Mouse (Mus musculus) heart, embryonic 11.5 days (tissue): Measurements from ENCODE around the gene Cblb. TPM values are rescaled to one million over a fixed set of nuclear protein-coding genes. Genes with fewer than 3 reads are reported as not detected.

Source experiments
- ATAC-seq: fragments of 200-750 bp; cut with Nextera tagmentation; replicated peaks from 2 replicates; pipeline ENCODE4 v1.8.0; 2017; ENCODE audit warnings: moderate library complexity; ENCODE audit not compliant: insufficient number of reproducible peaks, low FRiP score, low TSS enrichment
- H3K27ac ChIP-seq: fragments of 300-500 bp; sonication (generic); 2 replicates; pipeline ENCODE4 v1.5.1; 2014; ENCODE audit warnings: mild to moderate bottlenecking, low read depth, low read length
- H3K27me3 ChIP-seq: fragments of 300-500 bp; sonication (generic); 2 replicates; pipeline ENCODE4 v1.6.1; 2014; ENCODE audit warnings: mild to moderate bottlenecking, low read length, mixed read lengths; ENCODE audit not compliant: control insufficient read depth, insufficient read depth
- H3K36me3 ChIP-seq: fragments of 300-500 bp; sonication (generic); 2 replicates; pipeline ENCODE4 v1.6.1; 2014; ENCODE audit warnings: mild to moderate bottlenecking, low read length, moderate library complexity, mixed read lengths; ENCODE audit not compliant: control insufficient read depth, insufficient read depth
- H3K4me1 ChIP-seq: fragments of 300-500 bp; sonication (generic); 2 replicates; pipeline ENCODE4 v1.6.1; 2014; ENCODE audit warnings: low read length; ENCODE audit not compliant: control insufficient read depth, insufficient read depth
- H3K4me2 ChIP-seq: fragments of 300-500 bp; sonication (generic); 2 replicates; pipeline ENCODE4 v1.6.1; 2014; ENCODE audit warnings: mild to moderate bottlenecking, moderate library complexity
- H3K4me3 ChIP-seq: fragments of 300-500 bp; sonication (generic); 2 replicates; pipeline ENCODE4 v1.5.1; 2014; ENCODE audit warnings: low read depth, low read length
- H3K9ac ChIP-seq: fragments of 300-500 bp; sonication (generic); 2 replicates; pipeline ENCODE4 v1.6.1; 2014; ENCODE audit warnings: mild to moderate bottlenecking, low read depth, low read length, moderate library complexity
- H3K9me3 ChIP-seq: fragments of 300-500 bp; sonication (generic); replicated peaks from 2 replicates; pipeline ENCODE4 v1.6.1; 2016; ENCODE audit warnings: low read length; ENCODE audit not compliant: control insufficient read depth
- WGBS: fragments of 180-500 bp; shearing (Covaris S2); extraction: QIAGEN DNeasy Blood & Tissue Kit; methylation state at CpG from one replicate; pipeline ENCODE4 v1.1.7; 2014; ENCODE audit not compliant: insufficient replicate concordance; 5-methylcytosine and 5-hydroxymethylcytosine counted together
- polyA plus RNA-seq: library from polyadenylated mRNA; unstranded; fragments of >200 nt; fragmentation: Nextera tagmentation; extraction: Ambion mirVana; gene quantifications from 2 replicates; pipeline ENCODE4 v1.2.1, GENCODE M21; 2014

The Cblb gene
- polyA plus RNA-seq, 1 experiment from 2014 or later: 15.3 TPM

DNA sequence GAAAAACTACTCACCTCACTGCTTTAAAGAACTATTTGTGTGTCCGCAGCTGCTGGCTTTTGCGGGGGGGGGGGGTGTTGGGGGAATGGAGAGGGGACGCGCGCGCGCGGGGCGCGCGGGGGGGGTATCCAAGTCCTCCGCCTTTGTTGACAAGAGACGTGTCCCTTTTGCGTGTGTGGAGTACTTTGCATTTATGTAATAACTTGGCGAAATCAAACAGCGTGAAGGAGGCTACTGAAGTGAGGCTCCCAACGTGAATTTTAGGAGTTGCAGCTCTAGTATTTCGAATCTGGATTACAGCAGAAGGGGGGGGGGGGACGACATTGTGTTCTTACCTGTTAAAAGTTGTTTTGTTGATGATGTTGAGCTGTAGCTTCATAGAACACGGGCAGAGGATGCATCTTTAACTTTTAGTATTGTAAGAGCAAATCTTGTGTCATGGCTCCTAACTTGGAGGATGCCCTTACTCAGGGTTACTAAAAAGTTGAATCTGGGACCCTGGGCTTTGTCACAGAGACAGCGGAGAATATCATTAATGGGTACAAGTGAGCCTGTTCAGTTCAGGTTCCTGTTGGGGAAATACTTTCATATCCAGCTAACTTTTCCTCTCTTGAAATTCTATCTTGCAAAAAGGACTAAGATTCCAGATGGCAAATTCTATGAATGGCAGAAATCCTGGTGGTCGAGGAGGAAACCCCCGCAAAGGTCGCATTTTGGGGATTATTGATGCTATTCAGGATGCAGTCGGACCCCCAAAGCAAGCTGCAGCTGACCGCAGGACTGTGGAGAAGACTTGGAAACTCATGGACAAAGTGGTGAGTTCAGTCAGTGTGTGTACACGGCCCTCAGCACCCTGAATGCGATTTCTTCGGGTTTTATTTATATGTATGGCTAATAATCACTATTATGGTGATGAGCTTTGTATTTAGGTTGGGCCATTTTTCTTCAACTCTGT lies 1.6 kb downstream of the Cblb start:
- H3K9me3 ChIP-seq: no peaks in the 10 kb centered on the region
- WGBS: 22% methylated on average over 29 of the region's 29 CpGs
- H3K4me3 ChIP-seq: peak overlapping the region; percentile 92
- H3K4me2 ChIP-seq: peak overlapping the region; percentile 69
- no peaks in the 10 kb centered on the region for H3K27me3 ChIP-seq
- peaks cover 3% of the 10 kb centered on the region for H3K36me3 ChIP-seq
- no peak for ATAC-seq
- peaks cover 17% of the 10 kb centered on the region for H3K4me1 ChIP-seq
- H3K9ac ChIP-seq: peak overlapping the region; percentile 94
- peak overlapping the region; percentile 91; the same call in 1 of the 2 replicates for H3K27ac ChIP-seq

DNA sequence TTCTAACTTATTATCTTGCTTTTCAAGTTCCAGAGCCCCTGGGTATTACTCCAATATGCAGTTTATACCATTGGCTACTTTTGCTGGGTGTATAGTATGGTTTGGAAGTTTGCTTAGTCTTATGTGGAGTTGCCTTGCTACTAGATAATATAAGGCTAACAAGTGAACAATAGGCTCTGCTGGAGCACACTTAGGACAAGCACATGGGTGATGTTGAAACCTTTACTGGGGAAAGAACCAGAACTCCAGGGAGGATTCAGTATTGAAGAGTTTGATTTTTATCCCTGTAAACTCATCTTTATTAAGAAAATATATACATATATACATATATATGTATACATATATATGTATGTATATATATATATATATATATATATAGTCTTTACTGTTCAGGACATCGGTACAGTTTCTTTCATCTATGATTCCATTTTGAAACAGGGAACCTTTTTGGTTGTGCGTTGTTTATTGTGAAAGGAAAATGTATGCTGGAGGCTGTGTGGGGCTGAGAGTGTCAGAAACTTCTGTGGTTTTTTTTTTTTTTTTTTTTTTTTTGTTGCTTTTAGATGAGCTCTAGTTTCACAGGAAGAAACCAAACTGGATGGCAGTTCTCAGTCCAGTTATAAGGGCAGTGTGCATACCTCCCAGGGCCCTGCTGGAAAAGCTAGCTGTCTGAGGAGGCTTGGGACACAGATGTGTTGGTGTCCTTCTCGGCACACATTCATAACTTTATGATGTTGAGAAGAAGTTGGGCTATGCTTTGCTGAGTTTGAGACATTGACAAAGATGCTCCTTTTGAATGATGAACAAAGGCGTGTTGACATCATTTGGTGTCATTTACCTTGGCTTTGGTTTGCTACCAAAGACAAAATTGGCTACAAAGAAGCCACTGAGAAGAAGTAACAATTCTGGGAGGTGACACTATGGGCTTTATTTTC lies 2.6 kb downstream of the Cblb start:
- H3K4me3 ChIP-seq: 0 out of 2 replicates have a peak overlapping the region, but pooled peaks have one; percentile 92
- H3K27me3 ChIP-seq: no peaks in the 10 kb centered on the region
- 91% methylated on average over 4 of the region's 4 CpGs for WGBS
- peaks cover 3% of the 10 kb centered on the region for H3K36me3 ChIP-seq
- H3K27ac ChIP-seq: no peak overlapping the region
- H3K4me2 ChIP-seq: peak overlapping the region; percentile 69
- peaks cover 17% of the 10 kb centered on the region for H3K4me1 ChIP-seq
- no peaks in the 10 kb centered on the region for H3K9me3 ChIP-seq
- ATAC-seq: no peak
- no peak overlapping the region for H3K9ac ChIP-seq

DNA sequence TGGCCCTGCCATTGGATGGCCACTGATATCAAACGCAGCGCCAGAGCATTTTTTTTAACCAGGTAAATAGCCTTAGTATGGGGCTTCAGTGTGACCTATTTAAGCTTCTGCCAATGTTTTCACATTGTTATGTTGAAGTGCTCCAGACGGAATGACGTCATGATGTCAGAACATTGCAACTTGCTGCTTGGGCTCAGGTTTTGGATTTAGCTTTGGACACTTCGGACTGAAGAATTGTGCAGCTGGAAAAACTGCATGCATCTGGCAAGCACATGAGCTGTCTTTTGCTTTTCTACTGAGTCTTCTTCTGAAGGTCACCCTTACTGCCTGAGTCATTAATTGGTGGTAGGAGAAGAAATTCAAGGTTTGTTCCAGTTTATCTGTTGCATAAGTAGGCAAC lies 3.3 kb downstream of the Cblb start:
- peaks cover 17% of the 10 kb centered on the region for H3K4me1 ChIP-seq
- WGBS: 79% methylated on average over 5 of the region's 5 CpGs
- no peak overlapping the region for H3K9ac ChIP-seq
- no peak overlapping the region; the same call in 1 of the 2 replicates for H3K4me2 ChIP-seq
- no peak overlapping the region for H3K4me3 ChIP-seq
- H3K36me3 ChIP-seq: peaks cover 3% of the 10 kb centered on the region
- H3K27me3 ChIP-seq: no peaks in the 10 kb centered on the region
- no peak for ATAC-seq
- H3K9me3 ChIP-seq: no peaks in the 10 kb centered on the region
- H3K27ac ChIP-seq: no peak overlapping the region

DNA sequence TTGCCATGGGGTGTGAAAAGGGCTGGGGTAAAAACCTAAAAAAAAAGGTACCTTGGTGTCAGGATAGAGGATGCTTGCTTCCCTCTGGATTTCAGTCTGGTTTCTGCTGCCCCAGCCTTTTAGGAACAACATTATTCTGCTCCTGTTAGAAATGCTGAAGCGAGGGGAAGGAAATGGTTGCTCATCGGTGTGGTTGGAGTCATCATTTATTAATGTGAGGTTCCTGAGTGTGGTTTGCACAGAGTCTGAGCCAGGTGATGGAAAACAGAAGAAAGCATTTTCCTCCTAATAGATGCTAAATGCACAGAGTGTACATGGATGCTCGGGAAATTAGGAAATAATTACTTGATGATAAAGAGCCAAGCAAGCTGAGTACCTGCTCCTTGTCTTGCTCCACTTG lies 5.3 kb downstream of the Cblb start:
- Histone ChIP-seq H3K36me3 (peaks cover 3% of the 10 kb centered on the region), H3K27ac (no peak overlapping the region), H3K4me2 (no peak overlapping the region), H3K9ac (no peak overlapping the region), H3K27me3 (no peaks in the 10 kb centered on the region), H3K9me3 (no peaks in the 10 kb centered on the region), H3K4me3 (no peak overlapping the region), H3K4me1 (peaks cover 13% of the 10 kb centered on the region)
- no peak for ATAC-seq
- 91% methylated on average over 3 of the region's 3 CpGs for WGBS

DNA sequence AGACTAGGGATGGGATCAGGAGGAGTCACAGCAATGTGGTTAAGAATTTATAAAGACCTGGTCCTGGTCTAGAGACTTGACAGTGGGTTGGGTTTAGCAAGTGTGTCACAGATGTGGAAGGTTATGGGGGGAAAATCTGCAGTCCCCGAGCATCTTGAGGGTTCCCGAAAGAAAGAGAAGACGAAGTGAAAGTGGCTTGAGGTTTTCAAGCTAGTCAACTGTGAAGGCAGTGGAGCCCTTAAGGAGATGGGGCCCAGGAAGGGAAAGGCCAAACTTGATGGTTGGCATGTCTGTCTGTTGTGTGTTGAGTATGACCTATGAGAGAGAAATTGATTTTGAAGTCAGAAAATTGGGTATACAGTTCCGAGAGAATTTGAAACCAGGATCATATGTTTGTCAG lies 7.3 kb downstream of the Cblb start:
- Histone ChIP-seq H3K4me2 (no peak overlapping the region), H3K9ac (no peak overlapping the region), H3K36me3 (peaks cover 3% of the 10 kb centered on the region), H3K4me3 (no peak overlapping the region), H3K27ac (no peak overlapping the region), H3K4me1 (peaks cover 13% of the 10 kb centered on the region), H3K9me3 (no peaks in the 10 kb centered on the region), H3K27me3 (no peaks in the 10 kb centered on the region)
- ATAC-seq: no peak
- WGBS: 93% methylated on average over 4 of the region's 4 CpGs

DNA sequence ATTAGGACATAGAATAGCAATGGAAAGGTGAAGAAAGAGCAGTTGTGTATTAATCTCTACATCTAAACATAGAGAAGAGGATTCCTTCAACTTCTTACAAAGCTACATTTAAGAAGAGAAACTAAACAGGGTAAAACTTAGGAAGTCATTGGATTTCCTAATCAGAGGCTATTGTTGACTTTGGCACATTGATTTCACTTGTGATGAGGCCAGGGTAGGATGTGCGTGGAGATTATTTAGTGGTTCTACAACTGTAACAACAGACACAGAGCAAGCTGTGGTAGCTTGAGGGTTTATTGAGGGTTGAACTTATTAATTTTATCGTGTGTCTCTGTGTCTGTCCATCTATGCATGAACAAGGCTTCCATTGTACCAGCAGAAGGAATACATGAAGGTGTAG lies 7.8 kb downstream of the Cblb start:
- Histone ChIP-seq H3K27me3 (no peaks in the 10 kb centered on the region), H3K36me3 (peaks cover 3% of the 10 kb centered on the region), H3K9ac (no peak overlapping the region), H3K27ac (no peak overlapping the region), H3K4me1 (peaks cover 13% of the 10 kb centered on the region), H3K9me3 (no peaks in the 10 kb centered on the region), H3K4me3 (no peak overlapping the region), H3K4me2 (no peak overlapping the region)
- 91% methylated on average over 2 of the region's 2 CpGs for WGBS
- no peak for ATAC-seq

DNA sequence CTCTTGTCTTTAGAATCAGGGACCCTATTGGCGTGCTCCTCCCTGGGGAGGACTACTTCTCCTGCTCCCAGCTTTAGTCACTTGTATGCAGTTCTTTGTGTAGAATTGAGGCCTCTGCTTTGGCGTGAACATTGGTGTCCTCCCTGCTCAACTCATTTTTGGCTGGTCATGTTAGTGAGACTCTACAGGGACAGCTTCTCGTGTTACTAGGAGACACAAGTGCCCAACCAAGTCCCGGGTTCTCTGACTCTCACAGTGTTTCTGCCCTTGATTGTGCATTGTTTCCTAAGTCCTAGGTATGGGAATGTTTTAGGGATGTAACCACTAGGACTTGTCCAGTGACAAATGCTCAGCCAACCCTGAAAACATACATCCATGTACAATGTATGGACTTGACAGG lies 9.9 kb downstream of the Cblb start:
- Histone ChIP-seq H3K27me3 (no peaks in the 10 kb centered on the region), H3K36me3 (no peaks in the 10 kb centered on the region), H3K27ac (no peak overlapping the region), H3K4me1 (peaks cover 4% of the 10 kb centered on the region; the same call in 1 of the 2 replicates), H3K9ac (no peak overlapping the region), H3K4me3 (no peak overlapping the region), H3K4me2 (no peak overlapping the region), H3K9me3 (no peaks in the 10 kb centered on the region)
- WGBS: 66% methylated on average over 4 of the region's 4 CpGs
- no peak for ATAC-seq

DNA sequence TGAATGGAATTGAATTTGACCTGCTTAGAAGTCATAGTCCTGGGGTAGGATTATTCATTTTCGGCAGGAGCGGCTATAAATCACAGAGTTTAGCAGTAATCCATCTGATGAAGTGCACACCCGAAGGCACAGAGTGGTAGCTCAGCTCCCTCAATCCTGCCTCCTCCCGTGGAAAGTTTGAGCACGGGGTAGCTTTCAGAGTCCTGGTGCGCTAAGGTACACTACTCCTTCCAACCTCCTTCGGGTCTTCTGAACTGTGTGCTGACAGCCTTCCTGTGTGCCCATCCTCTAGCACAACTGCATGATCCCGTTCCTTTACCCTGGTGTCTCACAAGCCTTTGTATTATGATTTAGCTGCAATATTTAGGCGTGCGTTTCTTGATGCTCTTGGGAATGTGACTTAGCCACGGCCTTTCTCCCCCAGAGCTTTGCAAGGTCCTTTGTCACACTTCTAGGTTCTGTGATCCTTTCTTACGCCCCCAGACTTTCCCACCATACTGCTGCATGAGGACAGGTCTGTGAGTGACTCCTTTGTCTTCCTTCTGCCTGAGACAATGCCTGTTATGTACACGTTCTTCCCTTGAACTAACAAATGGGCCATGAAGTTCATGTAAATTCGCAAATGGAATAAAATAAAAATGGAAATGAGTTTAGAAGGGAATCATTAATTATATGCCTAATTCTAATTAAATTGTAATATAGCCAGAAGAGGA lies 11.8 kb downstream of the Cblb start:
- 76% methylated on average over 14 of the region's 14 CpGs for WGBS
- Histone ChIP-seq H3K9ac (no peak overlapping the region), H3K4me1 (peaks cover 4% of the 10 kb centered on the region; the same call in 1 of the 2 replicates), H3K9me3 (no peaks in the 10 kb centered on the region), H3K27ac (no peak overlapping the region), H3K4me3 (no peak overlapping the region), H3K27me3 (no peaks in the 10 kb centered on the region), H3K4me2 (no peak overlapping the region), H3K36me3 (no peaks in the 10 kb centered on the region)
- no peak for ATAC-seq
